Mouse (Mus musculus): ENCODE data around the gene Ccdc124.
"Not testable (repeated sequence)": the region's sequence is repeated elsewhere in the genome, so short reads cannot be mapped to it uniquely, and the experiment has no call there.

Gene Ccdc124

DNA sequence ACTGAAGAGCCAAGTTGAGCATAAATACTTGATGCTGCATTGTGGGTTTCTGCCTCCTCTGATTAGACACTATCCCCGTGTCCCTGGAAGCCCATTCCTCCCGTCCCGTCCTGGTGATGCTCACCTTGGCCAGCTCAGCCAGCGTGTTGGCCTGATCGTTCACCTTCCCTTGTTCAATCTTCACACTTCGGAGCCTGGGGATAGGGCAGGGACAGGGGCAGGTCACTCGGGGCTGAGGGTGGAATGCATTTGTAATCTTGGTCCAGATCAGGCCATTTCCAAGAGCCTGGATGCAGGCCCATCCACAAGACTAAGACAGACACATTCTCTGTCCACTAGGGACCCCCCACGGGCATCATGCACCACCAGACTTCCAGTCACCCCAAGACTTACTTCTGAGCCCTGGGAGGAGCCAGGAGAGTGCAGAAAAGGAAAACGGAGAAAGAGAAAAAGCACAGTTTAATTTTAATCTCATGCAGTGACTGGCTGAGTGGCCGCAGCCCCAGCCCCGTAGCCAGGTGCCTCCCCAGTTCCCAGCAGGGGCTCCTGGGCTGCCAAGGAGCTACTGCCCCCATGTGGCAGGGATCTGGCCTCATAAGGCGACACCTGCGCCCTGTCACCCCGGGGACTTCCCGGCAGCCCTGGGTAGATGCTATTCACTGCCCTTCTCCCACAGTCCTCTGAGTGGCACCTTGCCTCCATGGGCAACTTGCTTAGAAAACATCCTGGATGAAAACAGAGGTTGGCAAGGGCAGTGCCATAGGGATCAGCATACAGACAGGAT, 27.2 kb downstream of the Ccdc124 start:
- no peak for DNase-seq (ENCODE audit: low spot score in 2 of 2)

DNA sequence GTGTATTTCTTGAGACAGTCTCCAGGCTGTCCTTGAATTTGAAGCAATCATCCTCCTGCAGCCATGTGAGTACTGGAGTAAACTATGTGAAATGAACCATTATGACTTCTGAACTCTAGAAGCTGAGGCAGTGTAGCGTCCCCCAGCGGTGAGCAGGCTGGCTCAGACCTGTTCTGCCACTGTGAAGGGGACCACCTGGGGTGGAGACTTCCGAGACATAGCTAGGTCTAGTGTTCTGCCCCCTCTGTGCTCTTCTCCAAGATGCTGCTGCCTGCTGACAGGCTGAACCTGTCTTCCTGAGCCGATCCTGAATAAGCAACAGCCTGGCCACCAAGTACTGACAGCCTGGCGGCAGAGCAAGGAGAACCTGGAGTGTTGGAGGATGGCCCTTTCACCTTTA, 28.6 kb downstream of the Ccdc124 start:
- DNase-seq (ENCODE audit: low spot score in 2 of 2): no peak

DNA sequence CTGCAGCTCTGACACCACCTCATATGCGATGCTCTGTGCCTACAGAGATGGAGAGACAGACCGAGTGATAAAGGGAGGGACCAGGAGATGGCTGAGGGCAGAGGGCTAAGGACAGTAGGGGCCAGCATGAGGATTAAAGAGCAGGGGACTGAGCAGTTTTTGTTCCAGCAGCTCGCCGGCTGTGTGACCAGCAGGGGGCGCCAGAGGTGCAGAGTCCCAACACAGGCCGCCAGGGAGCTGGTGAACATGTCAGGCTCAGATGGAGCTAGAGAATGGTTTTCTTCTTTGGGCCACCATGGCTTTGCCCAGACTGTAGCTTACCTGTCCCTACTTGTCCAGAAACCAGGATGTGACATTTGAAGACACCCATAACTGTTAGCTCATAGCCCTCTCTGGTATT, 29.2 kb downstream of the Ccdc124 start:
- peak in 1 of 2 experiments; percentile 85 for DNase-seq (ENCODE audit: low spot score in 2 of 2)

DNA sequence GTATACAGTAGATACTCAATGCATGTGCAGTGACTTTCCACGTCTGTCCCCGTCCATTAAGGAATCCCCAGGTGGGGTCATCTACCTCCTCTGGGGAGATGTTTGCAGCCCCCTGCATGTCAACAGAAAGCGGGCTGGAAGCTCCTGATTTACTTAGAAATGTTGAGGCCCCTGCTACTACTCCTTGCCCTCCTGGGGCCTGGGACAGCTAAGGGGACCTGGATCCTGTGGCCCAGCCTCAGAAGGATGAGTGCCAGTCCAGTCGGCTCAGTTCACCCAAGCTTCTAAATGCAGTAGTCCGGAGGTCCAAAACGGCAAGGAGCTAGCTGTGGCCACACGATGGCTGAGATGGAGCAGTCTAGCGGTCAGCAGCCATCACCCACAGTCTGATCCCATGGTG, 29.8 kb downstream of the Ccdc124 start:
- DNase-seq (ENCODE audit: low spot score in 2 of 2): no peak

DNA sequence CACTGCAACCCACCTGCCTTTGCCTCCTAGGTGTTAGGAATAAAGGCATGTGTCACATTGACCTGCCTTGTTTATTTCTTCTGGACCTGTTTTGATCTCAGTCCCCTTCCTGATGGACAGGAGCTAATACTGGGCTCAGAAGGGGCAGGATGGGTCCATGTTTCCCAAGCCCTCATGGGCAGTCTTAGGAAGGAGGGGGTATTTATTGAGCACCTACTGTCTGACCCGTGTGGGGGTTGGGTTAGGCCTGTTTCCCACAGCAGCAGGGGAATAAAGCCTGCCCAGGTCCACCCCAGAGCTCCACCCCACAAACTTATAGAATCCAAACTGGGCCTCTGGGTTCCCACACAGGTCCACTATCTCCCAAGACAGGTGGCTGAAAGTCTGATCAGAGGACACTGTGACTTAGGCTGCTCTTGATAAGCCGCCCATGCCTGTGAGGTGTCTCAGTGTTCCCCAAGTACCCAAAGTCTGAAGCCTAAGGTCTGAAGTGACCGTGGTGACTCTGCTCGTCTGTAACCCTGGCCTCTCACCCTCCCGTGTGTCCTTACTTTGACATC, 30.4 kb downstream of the Ccdc124 start:
- DNase-seq (ENCODE audit: low spot score in 2 of 2): no peak

DNA sequence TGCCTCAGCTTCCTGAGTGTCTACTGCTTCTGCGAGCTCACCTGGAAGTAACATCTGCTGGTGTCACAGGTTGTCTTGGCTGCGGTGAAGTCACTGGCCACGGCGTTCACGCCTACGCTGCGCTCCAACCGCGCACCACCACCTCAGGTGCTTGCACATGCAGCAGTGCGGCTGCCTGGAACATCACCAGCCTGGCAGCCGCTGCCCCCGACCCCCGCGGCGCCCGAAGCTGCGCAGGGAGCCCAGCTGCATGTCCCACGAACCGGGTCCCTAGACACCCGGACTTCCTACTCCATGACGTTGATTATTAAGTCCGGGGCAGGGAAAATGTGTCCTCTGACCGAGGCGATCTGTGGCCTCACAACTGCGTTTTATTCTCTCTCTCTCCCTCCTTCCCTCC, 31.3 kb downstream of the Ccdc124 start:
- DNase-seq (ENCODE audit: low spot score in 2 of 2): no peak

DNA sequence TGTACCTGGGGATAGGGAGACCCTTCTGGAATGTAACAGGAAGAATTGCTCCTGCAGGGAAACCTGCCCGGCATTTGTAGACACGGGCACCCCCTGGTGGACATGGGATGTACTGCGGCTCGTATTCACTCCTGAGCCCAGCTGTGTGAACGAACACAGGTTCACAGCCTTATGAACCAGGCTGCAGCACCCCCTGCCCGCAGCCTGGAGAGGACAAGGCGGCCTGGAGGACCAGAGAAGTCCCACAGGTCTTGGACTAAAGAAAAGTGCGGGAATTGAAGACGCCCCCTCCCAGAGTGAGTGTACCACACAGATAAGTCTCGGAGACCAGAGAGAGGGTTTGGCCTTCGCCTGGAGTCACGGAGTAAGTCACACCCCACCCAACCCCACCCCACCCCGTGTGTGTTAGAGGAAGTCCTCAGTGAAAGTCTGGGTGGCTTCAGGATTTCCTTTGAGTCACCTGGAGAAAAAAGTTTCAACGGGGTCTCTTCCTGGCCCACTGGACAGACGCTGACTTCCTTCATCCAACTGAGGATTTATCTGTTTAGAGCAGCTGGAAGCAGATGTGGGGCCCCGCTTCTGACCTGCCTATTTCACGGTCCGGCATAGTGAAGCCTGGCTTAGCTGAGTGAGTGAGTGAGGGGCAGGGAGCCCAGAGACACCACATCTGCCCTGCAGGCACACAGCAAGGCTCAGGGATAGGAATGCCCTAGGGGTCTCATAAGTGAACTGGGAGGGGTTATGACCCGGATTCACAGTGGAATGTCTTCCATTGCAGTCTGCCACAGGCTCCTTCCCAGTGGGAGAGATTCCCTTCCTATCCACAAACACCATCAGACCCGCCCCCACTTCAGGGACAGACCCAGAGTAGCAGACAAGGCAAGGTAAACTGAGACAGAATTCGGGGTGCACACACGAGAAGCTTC, 32.3 kb downstream of the Ccdc124 start:
- peak; percentile 78 to 87 for DNase-seq (ENCODE audit: low spot score in 2 of 2)

DNA sequence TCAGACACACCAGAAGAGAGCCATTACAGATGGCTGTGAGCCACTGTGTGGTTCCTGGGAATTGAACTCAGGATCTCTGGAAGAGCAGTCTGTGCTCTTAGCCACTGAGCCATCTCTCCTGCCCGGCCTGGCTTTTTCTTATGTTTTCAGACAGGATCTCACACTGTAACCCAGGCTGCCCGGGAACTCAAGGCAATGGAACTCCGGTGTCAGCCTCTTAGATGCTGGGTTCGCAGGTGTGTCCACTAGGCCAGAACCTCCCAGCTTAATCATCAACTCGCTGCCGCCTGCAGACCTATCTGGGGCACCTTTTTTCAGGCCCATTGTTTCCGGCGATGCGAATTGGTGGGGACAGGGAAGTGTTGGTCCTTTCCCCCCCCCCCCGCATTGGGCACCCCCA, 33.1 kb downstream of the Ccdc124 start:
- no peak for DNase-seq (ENCODE audit: low spot score in 2 of 2)

DNA sequence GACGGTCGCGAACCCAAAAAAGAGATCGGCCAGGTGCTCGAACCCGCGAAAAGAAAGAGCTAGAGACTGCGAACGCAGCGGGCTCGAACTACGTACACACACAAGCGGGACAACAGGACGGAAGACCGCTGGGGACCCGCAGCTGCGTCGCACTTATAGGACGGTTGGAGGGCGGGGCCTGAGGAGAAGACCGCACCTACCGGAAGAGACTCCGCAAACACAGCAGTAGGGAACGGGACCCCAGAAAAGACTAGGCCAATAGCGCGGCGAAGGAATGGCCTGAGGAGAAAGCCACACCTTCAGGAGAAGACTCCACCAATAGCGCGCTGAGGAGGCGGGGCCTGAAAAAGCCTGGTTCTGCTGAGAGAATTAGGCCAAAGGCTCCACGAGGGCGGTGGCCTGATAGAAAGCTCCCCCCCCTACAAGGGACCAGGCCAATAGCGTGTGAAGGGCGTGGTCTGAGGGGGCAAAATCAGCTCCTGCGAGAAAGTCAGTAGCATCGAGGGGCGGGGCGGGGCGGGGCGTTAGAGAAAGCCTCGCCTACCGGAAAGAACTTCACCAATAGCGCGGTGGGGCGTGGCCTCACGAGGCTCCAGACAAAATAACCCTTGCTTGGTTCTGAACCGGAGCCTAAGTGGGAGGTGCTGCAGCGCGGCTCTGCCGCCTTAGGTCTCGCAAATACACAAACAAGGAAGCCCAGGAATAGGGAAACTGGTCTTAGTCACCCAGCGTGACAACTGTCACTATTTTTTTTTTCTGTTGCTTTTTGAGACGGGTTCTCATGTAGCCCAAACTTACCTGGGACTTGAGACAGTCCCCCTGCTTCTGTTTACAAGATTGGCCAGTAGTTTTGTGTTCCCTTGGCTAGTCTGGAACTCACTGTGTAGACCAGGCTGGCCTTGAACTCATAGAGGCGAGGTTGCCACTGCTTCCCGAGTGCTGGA, 34.1 kb downstream of the Ccdc124 start, which contains the start of gene Arrdc2:
Gene Arrdc2 (minus strand): TSS at position 313 of the 944 bp plus-strand sequence.
- peak; percentile 99 to 100 for DNase-seq (ENCODE audit: low spot score in 2 of 2)

DNA sequence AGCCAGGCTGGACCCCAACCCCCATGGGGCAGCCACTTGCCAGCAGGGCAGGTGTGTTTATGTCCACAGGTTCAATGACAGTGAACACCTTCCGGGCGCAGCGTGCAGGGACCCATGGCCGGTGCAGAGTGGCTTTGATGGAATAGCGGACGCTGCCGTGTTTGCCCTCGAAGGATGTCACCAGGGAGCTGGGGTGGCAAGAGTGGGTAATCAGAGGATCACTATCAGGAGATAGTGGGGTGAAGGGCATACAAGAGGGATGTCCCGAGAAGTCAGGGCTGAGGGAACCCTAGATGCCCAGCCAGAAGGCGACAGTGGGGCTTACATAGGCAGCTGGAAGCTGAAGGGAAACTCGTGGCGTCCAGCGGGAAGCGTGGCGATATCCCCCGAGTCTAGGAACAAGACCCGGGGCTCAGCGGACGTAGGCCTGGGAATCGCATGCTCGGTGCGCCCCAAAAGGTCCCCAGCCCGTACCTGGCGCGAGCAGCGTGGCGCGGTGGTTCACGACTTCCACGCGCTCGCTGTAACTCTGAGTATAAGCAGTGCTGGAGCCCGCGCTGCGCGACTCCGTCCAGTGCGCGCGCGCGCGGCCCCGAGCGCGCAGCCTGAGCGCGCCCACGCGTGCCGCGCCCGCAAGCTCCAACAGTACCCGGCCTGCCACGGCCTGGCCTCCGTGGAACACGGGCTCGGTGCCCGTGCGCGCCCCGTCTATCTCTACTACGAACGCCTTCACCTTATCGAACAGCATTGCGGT, 34.9 kb downstream of the Ccdc124 start:
- peak in 1 of 2 experiments; percentile 36 for DNase-seq (ENCODE audit: low spot score in 2 of 2)

DNA sequence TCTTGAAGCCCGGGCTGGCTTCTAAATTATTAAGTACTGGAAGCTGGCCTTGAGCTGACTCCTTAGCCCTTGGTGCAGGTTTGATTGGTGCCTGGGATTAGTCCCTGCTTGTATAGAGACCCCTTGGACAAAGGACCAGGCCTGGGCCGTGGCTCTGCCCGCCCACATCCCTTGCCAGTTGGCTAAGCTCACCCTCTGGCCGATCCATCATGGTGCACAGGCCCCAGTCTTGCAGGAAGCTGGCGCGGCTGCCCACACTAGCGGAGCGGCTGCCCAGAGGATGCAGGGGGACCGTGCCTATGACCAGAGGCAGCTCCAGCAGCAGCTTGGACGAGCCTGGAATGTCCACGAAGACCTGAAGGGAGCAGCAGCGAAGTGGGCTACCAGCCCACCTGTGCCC, 37.1 kb downstream of the Ccdc124 start:
- DNase-seq (ENCODE audit: low spot score in 2 of 2): no peak

DNA sequence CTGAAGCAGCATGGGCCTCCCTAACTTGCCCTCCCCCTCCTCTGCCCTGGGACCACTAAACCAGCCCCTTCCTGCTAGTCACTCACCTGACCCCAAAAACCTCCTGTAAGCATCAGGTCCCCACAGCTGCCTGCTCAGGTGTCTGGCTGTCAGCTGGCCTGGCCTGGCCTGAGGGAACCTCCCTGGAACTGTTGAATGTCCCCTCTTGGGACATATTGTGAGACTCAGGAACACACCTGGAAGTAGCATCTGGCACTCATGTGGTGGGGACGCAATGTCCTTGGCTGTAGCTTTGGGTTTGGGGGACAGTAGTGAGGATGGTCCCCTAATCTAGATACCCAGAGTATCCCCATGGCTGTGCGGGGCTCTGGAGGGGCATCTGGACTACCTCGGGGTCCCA, 39.7 kb downstream of the Ccdc124 start:
- DNase-seq (ENCODE audit: low spot score in 2 of 2): no peak

DNA sequence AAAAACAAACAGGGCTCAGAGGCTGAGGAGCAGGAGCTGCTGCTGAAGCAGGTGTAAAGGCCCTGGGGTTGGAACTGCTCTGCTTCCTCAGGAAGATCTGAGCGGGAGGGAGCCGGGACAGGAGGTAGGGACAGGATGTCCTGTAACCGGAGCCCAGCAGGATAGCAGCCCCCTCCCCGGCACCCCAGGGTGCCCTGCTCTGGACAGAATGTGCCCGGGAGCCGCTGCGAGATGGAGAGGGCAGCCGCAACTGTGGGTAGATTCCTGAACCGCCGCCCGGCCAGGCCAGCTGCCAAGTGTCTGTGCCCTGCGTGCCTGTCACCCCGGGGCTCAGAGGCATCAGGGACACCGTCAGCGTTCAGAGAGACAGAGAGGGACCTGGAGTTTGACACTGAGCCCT, 40.2 kb downstream of the Ccdc124 start:
- no peak for DNase-seq (ENCODE audit: low spot score in 2 of 2)

DNA sequence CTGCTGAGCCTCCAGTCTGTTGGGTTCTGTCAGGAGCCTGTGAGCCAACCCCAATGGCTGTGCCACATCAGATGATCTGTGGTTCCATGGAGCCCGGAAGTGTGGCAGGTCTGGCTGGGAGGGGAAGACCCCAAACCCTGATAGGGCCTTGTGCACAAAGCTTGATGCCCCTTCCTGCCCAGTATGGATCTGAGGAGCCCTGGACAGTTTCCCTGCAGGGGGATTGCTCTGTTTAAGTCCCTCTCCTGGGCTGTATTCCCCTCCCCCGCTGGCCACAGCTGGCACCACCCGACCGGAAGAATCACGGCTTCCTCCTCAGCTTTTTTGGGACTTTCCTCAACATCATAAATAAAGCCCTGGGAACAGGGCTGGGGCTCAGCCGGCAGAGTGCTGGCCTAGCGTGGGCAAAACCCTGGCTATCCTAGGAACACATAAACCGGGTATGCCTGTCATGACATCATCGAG, 40.7 kb downstream of the Ccdc124 start:
- DNase-seq (ENCODE audit: low spot score in 2 of 2): no peak

DNA sequence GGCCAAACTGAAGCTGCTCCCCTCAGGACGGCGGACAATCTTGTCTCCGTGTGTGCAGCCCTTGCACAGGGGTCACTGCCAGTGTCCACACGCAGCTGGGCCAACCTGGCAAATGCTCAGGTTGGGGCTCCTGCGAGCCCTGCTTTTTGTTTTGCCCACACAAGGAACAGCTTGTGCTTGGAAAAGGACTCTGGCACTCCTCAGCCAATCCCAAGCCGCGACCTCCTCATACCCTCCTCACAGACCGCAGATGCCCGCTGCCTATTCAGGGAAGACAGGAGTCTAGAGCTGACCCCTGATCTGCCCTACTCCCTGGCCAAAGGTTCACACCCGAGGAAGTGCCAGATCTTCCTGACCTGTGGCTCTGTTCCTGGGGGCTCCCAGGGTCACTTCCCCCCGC, 41.4 kb downstream of the Ccdc124 start:
- DNase-seq (ENCODE audit: low spot score in 2 of 2): no peak

DNA sequence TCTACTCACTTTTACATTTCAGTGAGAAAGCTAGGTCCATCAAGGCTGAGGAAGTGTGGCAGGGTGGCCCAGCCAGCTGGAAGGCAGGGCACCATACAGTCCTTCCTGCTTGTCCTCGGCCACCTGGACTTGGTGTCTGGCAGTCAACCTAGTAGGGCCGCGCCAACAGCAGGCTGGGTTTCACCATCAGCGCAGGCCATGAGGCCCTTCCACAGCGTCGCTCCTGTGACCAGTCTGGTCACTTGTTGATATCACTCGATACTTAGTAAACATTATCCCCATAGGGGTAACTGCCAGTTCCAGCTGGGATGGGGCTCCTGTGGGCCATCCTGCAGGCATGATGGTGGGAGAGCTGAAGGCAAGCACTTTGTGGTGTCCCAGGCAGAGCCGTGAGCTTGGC, 42.2 kb downstream of the Ccdc124 start:
- no peak for DNase-seq (ENCODE audit: low spot score in 2 of 2)

DNA sequence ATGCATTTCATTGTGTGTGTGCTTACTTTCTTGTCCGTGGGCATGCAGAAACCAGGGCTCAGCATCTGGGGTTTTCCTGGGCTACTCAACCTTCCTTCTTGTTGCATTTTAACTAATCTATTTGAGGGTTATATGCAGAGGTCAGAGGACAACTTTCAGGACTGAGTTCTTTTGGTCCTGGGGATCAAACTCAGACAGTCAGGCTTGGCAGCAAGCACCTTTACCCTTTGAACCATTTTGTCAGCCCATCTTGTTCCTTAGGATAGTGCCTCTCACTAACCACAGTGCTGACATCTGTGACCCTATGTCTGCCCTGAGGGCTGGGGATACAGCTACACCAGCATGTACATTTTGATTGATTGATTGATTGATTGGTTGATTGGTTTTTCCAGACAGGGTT, 45.9 kb downstream of the Ccdc124 start:
- DNase-seq (ENCODE audit: low spot score in 2 of 2): no peak

DNA sequence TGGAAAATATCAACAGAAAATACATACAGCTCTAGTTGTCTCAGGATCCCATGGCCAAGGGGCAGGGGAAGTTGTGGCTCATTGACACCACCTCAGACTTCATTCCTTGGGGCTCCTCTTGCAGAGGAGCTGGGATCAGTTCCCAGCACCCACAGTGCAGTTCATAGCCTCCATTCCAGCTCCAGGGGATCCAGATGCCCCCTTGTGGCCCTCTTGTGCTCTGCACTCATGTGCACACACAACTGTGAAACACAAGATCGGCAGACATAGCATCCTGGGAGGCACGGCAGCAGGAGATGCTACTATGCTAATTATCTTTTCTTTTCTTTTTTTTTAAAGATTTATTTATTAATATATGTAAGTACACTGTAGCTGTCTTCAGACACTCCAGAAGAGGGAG, 46.7 kb downstream of the Ccdc124 start:
- DNase-seq (ENCODE audit: low spot score in 2 of 2): no peak

DNA sequence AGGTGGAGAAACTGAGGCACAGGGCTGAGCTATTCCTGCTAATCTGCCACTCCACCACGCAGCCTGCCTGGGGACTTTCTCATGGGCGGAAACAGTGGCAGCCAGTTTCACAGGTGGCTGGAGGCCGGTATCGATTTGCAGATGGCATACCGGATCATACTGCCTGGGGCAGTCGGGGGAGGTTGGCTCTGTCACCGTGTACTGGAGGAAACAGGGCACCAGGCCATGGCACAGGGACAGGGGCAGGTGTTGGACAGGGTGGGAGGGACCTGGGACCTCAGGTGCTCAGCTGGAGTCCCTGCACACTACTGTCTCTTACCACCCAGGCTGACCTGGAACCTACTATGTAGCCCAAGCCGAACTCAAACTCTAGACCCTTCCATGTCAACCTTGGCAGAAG, 47.9 kb downstream of the Ccdc124 start:
- DNase-seq (ENCODE audit: low spot score in 2 of 2): no peak

DNA sequence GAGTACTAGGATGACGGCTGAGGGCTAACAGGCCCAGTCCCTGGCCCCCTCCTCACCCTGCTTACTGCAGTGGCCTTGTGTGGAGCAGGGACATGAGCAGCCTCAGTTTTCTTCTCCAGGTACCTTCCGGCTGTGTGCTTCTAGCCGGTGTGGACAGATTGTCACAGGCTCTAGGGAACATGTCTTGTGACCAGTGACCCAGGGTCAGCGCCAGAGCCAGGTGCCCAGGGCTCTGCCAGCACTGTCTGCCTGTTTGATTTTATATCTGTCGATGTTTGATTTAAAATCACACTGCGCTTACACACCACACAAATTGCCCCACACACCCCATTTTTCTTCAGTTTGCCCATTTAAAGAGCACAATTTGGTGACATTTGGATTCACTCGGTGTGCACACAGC, 49.9 kb downstream of the Ccdc124 start:
- no peak for DNase-seq (ENCODE audit: low spot score in 2 of 2)

DNA sequence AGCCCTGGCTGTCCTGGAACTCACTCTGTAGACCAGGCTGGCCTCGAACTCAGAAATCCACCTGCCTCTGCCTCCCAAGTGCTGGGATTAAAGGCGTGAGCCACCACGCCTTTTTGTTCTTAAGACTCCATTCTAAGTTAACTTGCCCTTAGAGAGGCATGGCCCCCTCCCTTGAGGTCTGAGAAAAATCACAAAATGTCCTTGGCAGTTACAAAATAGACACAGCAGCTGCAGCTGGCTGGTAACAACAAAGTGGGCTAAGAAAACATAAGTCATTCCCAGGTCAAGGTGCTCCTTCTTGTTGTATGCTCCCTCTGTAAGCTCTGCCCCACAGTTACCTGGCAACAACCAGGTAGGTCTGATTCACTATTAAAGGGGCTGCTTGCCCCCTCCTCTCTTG, 51.1 kb downstream of the Ccdc124 start:
- DNase-seq (ENCODE audit: low spot score in 2 of 2): not testable (repeated sequence)

All from frontal cortex, postnatal 10 days (tissue).